Mouse (Mus musculus): ENCODE measurements at regions not wholly inside any gene's neighbourhood (a gene's known extent, or its start where the extent isn't known, plus 50 kb on each side); places are given as distances from the start of the nearest gene placed in this dataset.
"Not testable (repeated sequence)": the region's sequence is repeated elsewhere in the genome, so short reads cannot be mapped to it uniquely, and the experiment has no call there.

DNA sequence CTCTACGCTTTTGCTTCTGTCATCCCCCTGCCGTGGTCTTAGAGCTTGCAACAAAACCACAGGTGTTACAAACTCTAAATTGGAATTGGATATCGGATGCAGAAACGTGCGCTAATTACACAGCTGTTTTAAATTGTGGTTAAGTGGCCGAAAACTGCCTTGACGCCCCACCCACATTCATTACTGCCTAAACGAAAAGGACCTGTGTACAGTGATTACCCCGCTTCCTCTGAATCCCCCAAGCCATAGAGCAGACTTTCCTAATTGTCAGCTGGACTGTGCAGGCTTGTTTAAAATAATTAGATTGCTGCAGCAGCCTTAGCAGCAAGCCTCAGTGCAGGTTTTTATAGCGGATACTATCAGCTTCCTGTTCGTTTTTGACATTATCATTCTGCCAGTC lies 94.7 kb downstream of the Cxxc4 start:
- DNase-seq (ENCODE audit: low read depth, low spot score) = no peak

- DNase-seq (ENCODE audit: low read depth, low spot score) = no peak
Observed at GRCm38 (mm10) chr3:134331499-134332153, 95.3 kb downstream of the Cxxc4 start.

GRCm38 (mm10) chr3:134339093-134339695 lies 102.9 kb downstream of the Cxxc4 start:
- DNase-seq (ENCODE audit: low read depth, low spot score) = not testable (repeated sequence)

DNA sequence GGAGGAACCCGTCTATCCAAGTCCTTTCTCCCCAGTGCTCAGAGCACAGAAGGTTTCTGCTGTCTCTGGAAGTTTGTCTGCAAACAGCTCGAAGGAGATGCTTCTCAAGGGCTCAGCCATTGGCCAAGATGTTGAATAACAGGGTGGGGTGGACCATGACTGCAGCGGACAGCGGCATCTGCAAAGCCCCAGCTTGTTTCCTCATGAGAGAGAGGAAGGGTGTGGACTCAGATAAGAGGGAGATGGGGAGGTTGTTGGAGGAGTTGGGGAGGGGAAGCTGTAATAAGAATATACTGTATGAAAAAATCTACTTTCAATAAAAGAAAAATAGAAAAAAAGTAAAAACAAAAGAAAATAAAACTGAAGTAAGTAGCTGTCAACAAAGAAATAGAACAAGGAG lies 129.7 kb downstream of the Cxxc4 start:
- DNase-seq (ENCODE audit: low read depth, low spot score) = no peak

DNA sequence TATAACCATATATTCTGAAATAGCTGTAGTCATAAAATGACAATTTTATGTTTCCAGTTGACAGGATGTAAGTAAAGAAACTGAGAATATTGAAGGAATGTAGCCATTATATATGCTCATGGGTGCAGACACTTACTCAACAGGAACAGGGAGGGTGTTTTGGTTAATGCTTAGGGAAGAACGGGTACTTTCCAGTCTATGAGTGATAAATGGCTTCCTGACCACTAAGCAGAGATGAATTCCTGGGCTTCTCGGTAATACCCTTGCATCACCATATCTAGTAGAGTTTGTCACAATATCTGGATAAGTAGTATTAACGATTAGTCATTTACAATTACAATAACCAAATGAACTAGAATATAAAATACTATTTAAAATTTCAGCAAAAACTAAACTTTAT lies 130.5 kb downstream of the Cxxc4 start:
- DNase-seq (ENCODE audit: low read depth, low spot score) = no peak

- DNase-seq (ENCODE audit: low read depth, low spot score) = no peak
Observed at GRCm38 (mm10) chr3:134368591-134368990, 132.3 kb downstream of the Cxxc4 start.

GRCm38 (mm10) chr3:134369126-134369525 lies 132.8 kb downstream of the Cxxc4 start:
- DNase-seq (ENCODE audit: low read depth, low spot score) = no peak

GRCm38 (mm10) chr3:134379549-134379948 lies 143.3 kb downstream of the Cxxc4 start:
- DNase-seq (ENCODE audit: low read depth, low spot score) = no peak

- DNase-seq (ENCODE audit: low read depth, low spot score) = no peak
Observed at GRCm38 (mm10) chr3:134390472-134391336, 154.4 kb downstream of the Cxxc4 start.

DNA sequence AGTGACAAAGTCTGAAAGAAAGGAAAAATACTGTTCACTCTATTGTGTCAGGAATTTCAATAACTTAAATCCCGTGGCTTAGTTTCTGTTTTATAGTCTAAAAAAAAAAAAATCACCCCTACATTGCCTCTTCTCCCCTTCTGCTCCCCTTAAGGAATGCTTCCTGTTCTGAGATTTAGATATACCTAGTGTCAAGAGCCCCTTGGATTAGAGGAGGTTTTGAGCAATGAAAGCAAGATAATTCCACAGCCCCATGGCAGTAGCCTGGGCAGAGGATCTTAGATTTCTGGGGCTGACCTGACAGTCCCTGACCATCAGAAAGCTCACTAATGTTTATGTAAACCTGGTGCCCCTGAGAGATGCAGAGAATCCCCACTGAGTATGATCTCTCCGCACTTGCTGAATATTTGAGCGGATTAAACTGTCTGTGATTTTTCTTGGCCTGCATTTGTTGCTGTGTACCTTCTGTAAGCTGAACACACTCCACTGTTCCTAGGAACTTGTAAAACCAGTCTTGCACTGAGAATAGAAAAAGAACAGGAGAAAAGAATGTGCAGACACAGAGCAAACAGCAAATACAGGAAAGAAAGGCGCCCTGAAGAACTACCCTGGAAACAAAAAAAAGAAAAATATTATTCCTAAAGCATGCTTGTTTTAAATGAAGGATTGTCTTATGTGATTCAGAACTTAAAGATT lies 164.3 kb downstream of the Cxxc4 start:
- DNase-seq (ENCODE audit: low read depth, low spot score) = no peak

GRCm38 (mm10) chr3:134415606-134416328 lies 179.5 kb downstream of the Cxxc4 start:
- no peak for DNase-seq (ENCODE audit: low read depth, low spot score)

- DNase-seq (ENCODE audit: low read depth, low spot score) = no peak
Observed at GRCm38 (mm10) chr3:134427633-134428032, 191.3 kb downstream of the Cxxc4 start.

GRCm38 (mm10) chr3:134466611-134467010 lies 230.3 kb downstream of the Cxxc4 start:
- DNase-seq (ENCODE audit: low read depth, low spot score) = no peak

DNA sequence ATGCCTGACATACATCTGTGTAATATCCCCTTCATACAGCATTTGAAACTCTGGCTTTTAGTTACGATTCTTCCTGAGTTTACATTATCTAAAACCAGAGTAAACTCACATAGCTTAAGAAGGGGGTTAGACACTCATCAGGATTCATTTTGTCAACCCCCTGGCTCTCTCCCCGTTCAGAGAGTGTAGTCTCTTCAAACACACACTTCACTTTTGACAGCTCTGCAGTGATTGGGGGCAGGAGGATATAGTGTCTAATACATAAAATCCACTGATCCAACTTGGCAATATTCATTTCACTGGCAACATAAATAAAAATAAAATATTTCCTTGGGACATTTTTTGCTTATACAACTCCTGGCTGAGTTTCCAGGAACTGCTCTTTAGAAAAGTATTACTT lies 251.0 kb downstream of the Cxxc4 start:
- no peak for DNase-seq (ENCODE audit: low read depth, low spot score)

- no peak for DNase-seq (ENCODE audit: low read depth, low spot score)
Observed at GRCm38 (mm10) chr3:134489966-134490543, 253.8 kb downstream of the Cxxc4 start.

DNA sequence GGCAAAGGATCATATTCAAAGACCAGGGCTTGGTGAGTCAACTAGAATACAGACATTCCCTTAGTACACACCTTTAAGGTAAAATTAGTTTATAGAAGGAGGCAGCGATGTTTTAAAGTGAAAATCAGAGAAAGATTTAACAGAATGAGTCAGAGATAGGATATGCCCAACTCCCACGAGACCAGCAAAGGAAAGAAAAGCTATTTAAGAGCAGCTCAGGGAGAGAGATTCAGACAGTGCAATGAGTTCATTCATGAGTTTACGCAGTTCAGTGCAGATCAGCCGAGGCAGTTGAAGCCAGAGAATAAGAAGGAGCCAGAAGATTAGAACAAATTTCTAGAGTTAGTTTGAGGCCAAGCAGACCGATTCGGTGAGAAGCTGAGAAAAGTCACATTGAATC lies 273.4 kb downstream of the Cxxc4 start:
- DNase-seq (ENCODE audit: low read depth, low spot score) = no peak

DNA sequence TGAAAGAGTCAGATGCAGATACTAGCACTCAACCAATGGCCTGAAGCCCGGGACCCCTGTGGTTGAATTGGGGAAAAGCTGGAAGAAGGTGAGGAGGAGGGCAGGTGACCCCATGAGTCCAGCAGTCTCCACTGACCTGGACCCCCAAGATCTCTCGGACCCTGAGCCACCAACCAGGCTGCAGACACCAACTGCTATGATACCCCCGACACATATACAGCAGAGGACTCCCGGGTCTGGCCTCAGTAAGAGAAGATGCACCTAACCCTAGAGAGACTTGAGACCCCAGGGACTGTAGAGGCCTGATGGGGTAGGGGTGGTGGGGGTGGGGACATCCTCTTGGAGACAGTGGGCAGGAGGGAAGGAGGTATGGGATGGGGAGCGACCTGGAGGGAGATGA lies 289.5 kb downstream of the Cxxc4 start:
- DNase-seq (ENCODE audit: low read depth, low spot score) = no peak

GRCm38 (mm10) chr3:134560144-134560543 lies 268.7 kb upstream of the Tacr3 start:
- DNase-seq (ENCODE audit: low read depth, low spot score) = no peak

- DNase-seq (ENCODE audit: low read depth, low spot score) = no peak
Observed at GRCm38 (mm10) chr3:134578759-134579158, 250.0 kb upstream of the Tacr3 start.

DNA sequence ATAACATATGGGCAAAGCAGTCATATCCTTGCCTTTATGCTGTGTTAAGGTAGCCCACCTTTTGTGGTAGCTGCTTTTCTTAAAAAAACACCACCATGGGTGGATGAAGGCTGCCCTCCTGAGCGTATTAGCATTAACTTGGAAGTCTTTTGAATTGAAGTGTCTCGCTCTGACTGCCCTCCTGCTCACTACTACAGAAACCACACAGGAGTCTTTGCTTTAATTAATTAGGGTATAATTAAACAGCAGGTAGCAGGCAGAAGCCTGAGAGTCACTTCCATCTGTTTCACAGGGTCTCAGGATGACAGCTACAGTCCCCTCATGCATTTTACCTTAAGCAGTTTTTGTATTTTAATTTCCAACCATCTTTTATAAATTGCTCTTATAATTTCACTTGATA lies 240.2 kb upstream of the Tacr3 start:
- DNase-seq (ENCODE audit: low read depth, low spot score) = no peak

DNA sequence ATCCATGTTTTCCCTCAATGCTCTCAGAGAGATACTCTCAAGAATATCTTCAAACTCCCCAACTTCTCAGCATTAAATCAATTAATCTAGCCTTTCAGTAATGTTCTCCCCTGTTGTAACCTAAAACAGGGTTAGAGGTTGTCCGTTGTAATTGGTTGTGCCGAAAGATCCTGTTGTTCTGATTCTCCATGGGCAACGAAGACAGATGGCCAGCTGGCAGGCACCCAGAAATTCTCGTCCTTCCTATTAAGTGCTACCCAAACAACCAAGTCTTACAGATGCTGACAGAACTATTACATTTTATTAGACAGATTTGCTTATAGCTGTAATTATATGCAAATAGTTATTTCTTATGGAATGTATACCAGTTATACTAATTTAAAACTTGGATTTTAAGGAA lies 225.9 kb upstream of the Tacr3 start:
- no peak for DNase-seq (ENCODE audit: low read depth, low spot score)
